18 mouse cellular contexts compared by ENCODE assay signal in genomic region chr8:59448622-59449021, GRCm38 (mm10).
"Had no signal": no experiment of that assay in that cellular context is flagged by ENCODE, and none has a peak within 500 bp of the region (broad histone marks: within the 10 kb centered on the region; RNA-seq: fewer than 3 reads in every experiment).

No protein-coding gene starts in this region.

- H3K9ac ChIP-seq: liver, embryonic 13.5 days; midbrain, embryonic 12.5 days; midbrain, embryonic 15.5 days; stomach, embryonic 15.5 days had no signal

- H3K27ac ChIP-seq: left cerebral cortex, adult 2 months; liver, embryonic 13.5 days; midbrain, embryonic 12.5 days; midbrain, embryonic 15.5 days; stomach, embryonic 15.5 days had no signal

- DNase-seq: kidney, adult 18-20 months; kidney, adult 9 months; kidney, postnatal 14 days; kidney, postnatal 4 days; layer of hippocampus, adult 9-11 months; layer of hippocampus, postnatal 36 days; liver, embryonic 13.5 days; lung, adult 2 months; lung, postnatal 14 days; lung, postnatal 4 days; retina, postnatal 1 day; right cerebral cortex, postnatal 25 days; spleen, adult 18-20 months; thymus, postnatal 25 days had no signal

- H3K36me3 ChIP-seq: liver, embryonic 13.5 days; midbrain, embryonic 12.5 days; midbrain, embryonic 15.5 days; stomach, embryonic 15.5 days had no signal

- H3K27me3 ChIP-seq: liver, embryonic 13.5 days; midbrain, embryonic 12.5 days; midbrain, embryonic 15.5 days; stomach, embryonic 15.5 days had no signal

- ATAC-seq: midbrain, embryonic 15.5 days had no signal

- H3K4me3 ChIP-seq: left cerebral cortex, adult 2 months; liver, embryonic 13.5 days; midbrain, embryonic 12.5 days; midbrain, embryonic 15.5 days; stomach, embryonic 15.5 days had no signal

- H3K4me2 ChIP-seq: liver, embryonic 13.5 days; midbrain, embryonic 12.5 days; midbrain, embryonic 15.5 days; stomach, embryonic 15.5 days had no signal

- H3K4me1 ChIP-seq: liver, embryonic 13.5 days; midbrain, embryonic 12.5 days; midbrain, embryonic 15.5 days; stomach, embryonic 15.5 days had no signal

- H3K9me3 ChIP-seq: liver, embryonic 13.5 days; midbrain, embryonic 12.5 days; midbrain, embryonic 15.5 days; stomach, embryonic 15.5 days had no signal
